ENCODE assay signal across 9 mouse cellular contexts in the genomic region with DNA sequence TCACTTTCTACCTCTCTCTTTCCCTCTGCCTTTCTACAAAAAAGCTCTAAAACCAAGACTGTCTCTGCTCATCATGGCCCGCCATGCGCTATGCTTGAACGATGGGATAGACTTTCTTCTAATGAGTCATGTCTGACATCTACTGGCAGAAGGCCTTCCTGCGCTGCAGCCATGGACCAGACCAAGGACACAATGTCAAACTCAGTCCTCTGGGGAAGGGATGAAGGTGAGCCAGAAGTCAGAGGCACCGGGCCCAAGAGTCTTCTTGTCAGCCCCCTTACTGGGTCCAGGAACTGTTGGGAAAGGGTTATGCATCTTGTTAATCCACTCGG.
A peak's percentile ranks its signal among the peaks of the same experiment; 100 is the strongest.
DNase-seq lines count a peak whose midpoint lies in the region; ATAC-seq lines count a peak whose summit lies in the region.
"Had no signal": no experiment of that assay in that cellular context is flagged by ENCODE, and none has a peak within 500 bp of the region (broad histone marks: within the 10 kb centered on the region; RNA-seq: fewer than 3 reads in every experiment).

No protein-coding gene starts in this region.

- DNase-seq in heart, postnatal 25 days (ENCODE audit: low spot score), result no peak
- DNase-seq in ES-CJ7 (ENCODE audit: low read depth, low spot score), result peak; percentile 76
- DNase-seq in embryo, embryonic 11 days, result peak; percentile 70
- DNase-seq in induced T-regulatory cell, adult 2 months (ENCODE audit: low read depth), result peak; percentile 42
- peak; percentile 49 for DNase-seq in midbrain, embryonic 10.5 days (ENCODE audit: low spot score)
- DNase-seq in urinary bladder, postnatal 4 days (ENCODE audit: low spot score in 2 of 2), result no peak
- no peak for DNase-seq in ovary, postnatal 36 days (ENCODE audit: low spot score)

- H3K4me2 ChIP-seq in heart, embryonic 15.5 days, result no peak overlapping the region
- H3K4me2 ChIP-seq: limb, embryonic 15.5 days had no signal

- no peaks in the 10 kb centered on the region for H3K9me3 ChIP-seq in heart, embryonic 15.5 days (replicated peaks)
- no peaks in the 10 kb centered on the region for H3K9me3 ChIP-seq in midbrain, embryonic 10.5 days (replicated peaks)
- H3K9me3 ChIP-seq: limb, embryonic 15.5 days had no signal

- H3K4me1 ChIP-seq in heart, embryonic 15.5 days (replicated peaks), result no peaks in the 10 kb centered on the region
- peaks cover 16% of the 10 kb centered on the region for H3K4me1 ChIP-seq in midbrain, embryonic 10.5 days
- H3K4me1 ChIP-seq: limb, embryonic 15.5 days had no signal

- H3K9ac ChIP-seq in heart, embryonic 15.5 days, result no peak overlapping the region
- H3K9ac ChIP-seq: limb, embryonic 15.5 days had no signal

- no peak overlapping the region for H3K27ac ChIP-seq in heart, embryonic 15.5 days
- H3K27ac ChIP-seq in midbrain, embryonic 10.5 days (replicated peaks), result no peak overlapping the region
- H3K27ac ChIP-seq: limb, embryonic 15.5 days had no signal

- H3K36me3 ChIP-seq in heart, embryonic 15.5 days, result no peaks in the 10 kb centered on the region
- H3K36me3 ChIP-seq in midbrain, embryonic 10.5 days, result no peaks in the 10 kb centered on the region
- H3K36me3 ChIP-seq: limb, embryonic 15.5 days had no signal

- H3K27me3 ChIP-seq in heart, embryonic 15.5 days, result 0 out of 2 replicates have a peak, but pooled peaks cover 7% of the 10 kb centered on the region
- H3K27me3 ChIP-seq in midbrain, embryonic 10.5 days (ENCODE audit: low read depth, poor library complexity, severe bottlenecking), result peaks cover 28% of the 10 kb centered on the region
- H3K27me3 ChIP-seq: limb, embryonic 15.5 days had no signal

- H3K4me3 ChIP-seq in heart, embryonic 15.5 days, result no peak overlapping the region
- H3K4me3 ChIP-seq in midbrain, embryonic 10.5 days, result no peak overlapping the region
- H3K4me3 ChIP-seq: limb, embryonic 15.5 days had no signal

- ATAC-seq in heart, embryonic 15.5 days (replicated peaks; ENCODE audit: insufficient number of reproducible peaks, insufficient read depth, low FRiP score, low read depth), result 0 out of 2 replicates have a peak, but pooled peaks have one; percentile 55

- intact Hi-C loops in heart, postnatal 25 days (cut with DNase I), result loop anchor here (5.0 kb wide), 1 partner anchor 329 kb away; no protein-coding TSS in a partner anchor

- 8% methylated on average over 6 of the region's 6 CpGs for WGBS in heart, embryonic 15.5 days
- WGBS in midbrain, embryonic 10.5 days, result 7% methylated on average over 6 of the region's 6 CpGs

Comparison
In these comparisons a context has a peak if more than half of its experiments do, and no peak if none do; other contexts are left out.
1. DNase-seq: peak in ES-CJ7 (single experiment), embryo, embryonic 11 days (single experiment), induced T-regulatory cell, adult 2 months (single experiment) and midbrain, embryonic 10.5 days (single experiment); none in heart, postnatal 25 days (single experiment), urinary bladder, postnatal 4 days (0 of 2) and ovary, postnatal 36 days (single experiment).